Mouse (Mus musculus) cerebellum, adult 9-10 months (tissue): ENCODE measurements at regions not wholly inside any gene's neighbourhood (a gene's known extent, or its start where the extent isn't known, plus 50 kb on each side); places are given as distances from the start of the nearest gene placed in this dataset.

ENCODE experiments used
- DNase-seq: peaks from one replicate; pipeline ENCODE4 v3.0.0; 2022

DNA sequence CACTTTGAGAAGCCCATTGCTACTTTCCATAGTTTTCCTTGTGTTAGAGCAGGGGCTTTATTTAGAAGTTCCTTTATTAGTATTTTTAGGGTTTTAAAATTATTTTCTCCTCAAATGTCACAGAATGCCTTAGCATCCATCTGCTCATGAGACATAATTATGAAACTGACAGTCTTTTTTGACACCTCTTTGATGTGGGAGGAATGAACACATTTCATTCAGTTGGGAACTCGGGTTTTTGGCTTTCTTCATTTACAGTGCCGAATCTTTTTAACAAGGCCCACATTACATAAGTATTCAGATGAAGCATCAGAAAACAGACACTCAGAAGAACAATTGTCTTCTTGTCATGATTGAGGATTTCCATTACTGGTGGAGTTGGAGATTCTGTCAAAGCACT is 843.6 kb downstream of the Lrrtm4 start:
- no peak for DNase-seq

DNA sequence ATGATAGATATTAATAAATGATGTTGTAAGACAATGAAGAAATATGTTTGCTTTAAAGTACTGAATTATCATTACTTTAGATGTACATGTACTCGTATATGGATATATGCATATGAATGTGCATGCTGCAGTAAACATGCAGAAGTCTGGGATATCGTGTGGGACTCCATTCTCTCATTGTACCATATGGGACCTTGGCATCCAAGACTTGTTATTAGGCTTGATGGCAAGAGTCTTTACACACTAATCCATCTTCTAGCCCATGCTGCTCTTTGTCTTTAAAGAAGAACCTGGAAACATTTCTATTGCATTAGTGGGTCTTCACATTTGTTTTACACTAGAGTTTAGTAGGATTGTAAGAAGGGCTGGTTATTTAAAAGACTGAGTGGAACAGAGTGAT is 844.1 kb downstream of the Lrrtm4 start:
- DNase-seq: no peak

DNA sequence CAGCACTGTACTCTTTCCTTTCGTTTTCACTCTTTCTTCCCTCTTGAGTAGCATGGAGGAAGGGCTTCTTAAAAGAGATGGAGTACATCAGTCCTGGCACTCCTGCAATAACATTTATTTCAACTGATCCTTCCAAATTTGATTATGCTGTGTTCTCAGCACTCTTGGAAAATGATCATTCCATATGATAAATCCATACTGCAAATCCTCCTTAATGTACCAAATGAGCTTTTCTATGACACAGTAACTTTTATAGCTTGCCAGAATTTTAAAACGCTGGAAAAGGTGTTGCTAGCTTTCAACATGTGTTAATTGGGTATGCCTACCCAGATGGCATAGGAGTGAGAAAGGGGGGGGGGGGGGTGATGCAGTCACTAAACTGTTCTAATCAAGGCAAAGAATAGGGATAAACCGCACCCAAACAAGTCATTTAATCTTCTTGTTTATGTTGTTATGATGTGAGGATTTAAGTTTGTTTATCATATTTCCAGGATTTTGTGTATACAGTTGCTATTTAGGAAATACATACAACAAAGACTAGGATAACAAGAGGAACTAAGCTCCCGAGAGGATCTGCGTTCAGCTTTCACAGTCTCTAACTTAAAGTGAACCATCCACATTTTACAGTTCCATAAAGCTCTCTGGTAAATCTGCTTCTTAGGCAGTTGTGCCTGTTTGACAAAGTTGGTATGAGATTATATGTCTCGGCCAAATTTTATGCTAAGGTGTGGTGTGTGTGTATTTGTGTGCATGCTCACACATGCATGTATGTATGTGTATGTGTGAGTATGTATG is 847.3 kb downstream of the Lrrtm4 start:
- DNase-seq: no peak

- peak; percentile 50 for DNase-seq
Observed at GRCm38 (mm10) chr6:80885363-80885762, 866.7 kb downstream of the Lrrtm4 start.

GRCm38 (mm10) chr6:80905220-80905619 is 886.5 kb downstream of the Lrrtm4 start:
- DNase-seq: no peak

DNA sequence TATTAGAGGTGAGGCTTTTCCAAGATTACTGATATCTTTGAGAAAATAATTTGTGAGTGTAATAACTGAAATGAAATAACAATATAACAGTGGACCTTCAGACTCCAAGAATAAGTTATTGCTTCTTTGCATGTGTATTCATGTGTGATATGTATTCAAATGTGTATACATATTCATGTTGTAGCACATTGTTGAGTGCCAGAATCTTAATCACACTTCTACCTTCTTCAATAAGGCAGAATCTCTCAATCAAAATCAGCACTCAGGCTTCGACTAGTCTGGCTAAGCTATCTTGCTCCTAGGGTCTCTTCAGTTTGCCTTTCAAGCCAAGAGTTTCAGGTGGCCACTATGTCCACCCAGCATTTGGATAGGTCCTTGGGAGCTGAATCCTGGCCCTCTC is 911.1 kb downstream of the Lrrtm4 start:
- DNase-seq: no peak

DNA sequence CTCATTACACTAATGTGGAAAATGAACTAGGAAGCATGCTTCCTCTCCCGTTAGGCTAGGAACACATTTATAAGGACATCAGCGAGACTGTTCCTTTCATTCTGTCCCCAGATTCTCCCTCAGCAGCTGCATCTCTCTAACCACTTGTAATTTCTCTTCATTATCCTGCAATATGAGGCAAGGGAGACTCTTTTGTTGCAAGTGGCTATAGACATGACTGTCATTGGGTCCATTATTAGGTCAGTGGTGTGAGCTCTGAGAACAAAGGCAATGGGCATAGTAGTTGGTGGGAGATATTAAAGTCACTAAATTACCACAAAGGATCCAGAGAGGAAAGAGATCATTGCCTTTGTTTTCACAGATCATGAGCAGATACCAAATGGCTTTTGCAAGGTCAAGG is 948.3 kb upstream of the Gcfc2 start:
- DNase-seq: no peak

GRCm38 (mm10) chr6:80993511-80993910 is 930.0 kb upstream of the Gcfc2 start:
- no peak for DNase-seq

DNA sequence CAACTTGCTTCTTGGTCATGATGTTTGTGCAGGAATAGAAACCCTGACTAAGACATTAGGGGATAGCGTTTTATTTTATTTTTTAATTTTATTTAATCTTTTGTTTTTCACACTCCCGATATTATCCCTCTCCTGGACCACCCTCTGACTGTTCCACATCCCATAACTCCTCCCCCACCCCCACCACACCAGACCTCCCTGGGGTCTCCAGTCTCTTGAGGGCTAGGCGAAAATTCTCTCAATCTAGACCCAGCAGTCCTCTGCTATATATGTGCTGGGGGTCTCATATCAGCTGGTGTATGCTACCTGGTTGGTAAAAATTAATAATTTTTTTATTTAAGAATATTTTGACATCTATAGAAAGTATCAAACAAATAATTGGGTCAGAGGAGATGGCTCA is 898.9 kb upstream of the Gcfc2 start:
- no peak for DNase-seq
